Mouse (Mus musculus) MEL (cell line): Measurements from ENCODE around the gene Tpd52l2. TPM values are rescaled to one million over a fixed set of nuclear protein-coding genes. Genes with fewer than 3 reads are reported as not detected.

ENCODE experiments used
- DNase-seq: peaks from one replicate; pipeline ENCODE4 v3.0.0; 2011; ENCODE audit warnings: low read depth, low spot score
- H3K27ac ChIP-seq: 2 replicates; pipeline ENCODE4 v1.5.1; 2012; ENCODE audit warnings: low read depth, mild to moderate bottlenecking, control low read depth, low read length, moderate library complexity; ENCODE audit not compliant: control insufficient read depth
- H3K27me3 ChIP-seq, 2 experiments: fragments of 150-350 bp in 1 of 2; sonication (generic) in 1 of 2; 2 replicates each; pipeline ENCODE4 v1.6.1; 2012; ENCODE audit warnings: low read length in 2 of 2, mild to moderate bottlenecking in 2 of 2, improper control_type of control experiment in 1 of 2, moderate library complexity in 1 of 2; ENCODE audit not compliant: insufficient read depth in 2 of 2, control insufficient read depth in 1 of 2
- H3K36me3 ChIP-seq, 2 experiments: 2 replicates each; pipeline ENCODE4 v1.6.1; 2012 to 2014; ENCODE audit warnings: low read length in 2 of 2, improper control_type of control experiment in 1 of 2, inconsistent platforms in 1 of 2, mild to moderate bottlenecking in 1 of 2; ENCODE audit not compliant: insufficient read depth in 2 of 2, control insufficient read depth in 1 of 2
- H3K4me1 ChIP-seq, 2 experiments: fragments of 150-350 bp in 1 of 2; sonication (generic) in 1 of 2; 2 replicates each; pipeline ENCODE4 v1.6.1; 2012; ENCODE audit warnings: low read length in 2 of 2, improper control_type of control experiment in 1 of 2, mild to moderate bottlenecking in 1 of 2; ENCODE audit not compliant: insufficient read depth in 2 of 2, control insufficient read depth in 1 of 2
- H3K4me3 ChIP-seq, 2 experiments: fragments of 150-350 bp in 1 of 2; sonication (generic) in 1 of 2; 2 replicates each; pipeline ENCODE4 v1.5.1; 2012; ENCODE audit warnings: low read depth in 2 of 2, low read length in 2 of 2, mild to moderate bottlenecking in 2 of 2, moderate library complexity in 2 of 2, control low read depth in 1 of 2, improper control_type of control experiment in 1 of 2; ENCODE audit not compliant: control insufficient read depth in 1 of 2, insufficient read depth in 1 of 2
- H3K79me2 ChIP-seq: 2 replicates; pipeline ENCODE4 v1.6.1; 2012; ENCODE audit warnings: mild to moderate bottlenecking, low read length, moderate library complexity; ENCODE audit not compliant: control insufficient read depth, poor library complexity, insufficient read depth
- H3K9ac ChIP-seq: 2 replicates; pipeline ENCODE4 v1.6.1; 2012; ENCODE audit warnings: low read depth, mild to moderate bottlenecking, control low read depth, low read length, moderate library complexity; ENCODE audit not compliant: control insufficient read depth, poor library complexity, severe bottlenecking
- H3K9me3 ChIP-seq: fragments of 150-350 bp; sonication (generic); replicated peaks from 2 replicates; pipeline ENCODE4 v1.6.1; 2012; ENCODE audit warnings: mild to moderate bottlenecking, low read length, improper control_type of control experiment, moderate library complexity; ENCODE audit not compliant: insufficient read depth
- E2F4 ChIP-seq: IDR thresholded peaks from 2 replicates; pipeline ENCODE4 v1.6.1; 2011; ENCODE audit warnings: low read depth, low read length, improper control_type of control experiment, borderline replicate concordance
- ELF1 ChIP-seq: IDR thresholded peaks from 2 replicates; pipeline ENCODE4 v1.6.1; 2014; ENCODE audit warnings: low read depth, mild to moderate bottlenecking, inconsistent platforms, low read length, improper control_type of control experiment, moderate library complexity
- HCFC1 ChIP-seq: IDR thresholded peaks from 2 replicates; pipeline ENCODE4 v1.6.1; 2012; ENCODE audit warnings: low read depth, mild to moderate bottlenecking, inconsistent platforms, low read length, improper control_type of control experiment, moderate library complexity
- JUND ChIP-seq: IDR thresholded peaks from 2 replicates; pipeline ENCODE4 v1.6.1; 2011; ENCODE audit warnings: low read depth, mild to moderate bottlenecking, improper control_type of control experiment, low read length
- KAT2A ChIP-seq: conservative IDR thresholded peaks from 2 replicates; pipeline ENCODE4 v1.6.1; 2012; ENCODE audit warnings: low read depth, low read length, improper control_type of control experiment, inconsistent platforms
- MEF2A ChIP-seq: IDR thresholded peaks from 2 replicates; pipeline ENCODE4 v1.6.1; 2014; ENCODE audit warnings: low read depth, mild to moderate bottlenecking, inconsistent platforms, low read length, improper control_type of control experiment; ENCODE audit not compliant: poor library complexity, insufficient replicate concordance, severe bottlenecking; ENCODE audit errors: extremely low read depth
- POLR2AphosphoS5 ChIP-seq: IDR thresholded peaks from 2 replicates; pipeline ENCODE4 v1.6.1; 2012; ENCODE audit warnings: low read depth, borderline replicate concordance, mild to moderate bottlenecking, inconsistent platforms, low read length, moderate library complexity, mixed read lengths
- RCOR1 ChIP-seq: IDR thresholded peaks from 2 replicates; pipeline ENCODE4 v1.6.1; 2012; ENCODE audit warnings: low read depth, mild to moderate bottlenecking, inconsistent platforms, low read length, improper control_type of control experiment
- SMC3 ChIP-seq: IDR thresholded peaks from 2 replicates; pipeline ENCODE4 v1.6.1; 2011; ENCODE audit warnings: low read depth, low read length, improper control_type of control experiment
- TBP ChIP-seq: IDR thresholded peaks from 2 replicates; pipeline ENCODE4 v1.8.0; 2011; ENCODE audit warnings: low read depth, low read length, improper control_type of control experiment
- TCF12 ChIP-seq: IDR thresholded peaks from 2 replicates; pipeline ENCODE4 v1.6.1; 2014; ENCODE audit warnings: low read depth, mild to moderate bottlenecking, inconsistent platforms, low read length, improper control_type of control experiment, moderate library complexity
- USF2 ChIP-seq, 2 experiments: IDR thresholded peaks; 2 replicates each; pipeline ENCODE4 v1.6.1; 2011 to 2012; ENCODE audit warnings: improper control_type of control experiment in 2 of 2, low read length in 2 of 2, borderline replicate concordance in 1 of 2, inconsistent platforms in 1 of 2, low read depth in 1 of 2, mild to moderate bottlenecking in 1 of 2; ENCODE audit not compliant: insufficient read depth in 1 of 2
- ZKSCAN1 ChIP-seq: IDR thresholded peaks from 2 replicates; pipeline ENCODE4 v1.6.1; 2012; ENCODE audit warnings: low read depth, mild to moderate bottlenecking, inconsistent platforms, low read length, improper control_type of control experiment, moderate library complexity
- polyA plus RNA-seq, 2 experiments: library from polyadenylated mRNA; stranded (reverse) in 1 of 2; unstranded in 1 of 2; fragments of >175 nt in 1 of 2; fragments of >200 nt in 1 of 2; gene quantifications; 2 replicates each; pipeline versions ENCODE4 v1.2.1 to v1.2.4; 2012; ENCODE audit warnings: low replicate concordance in 2 of 2, low read depth in 1 of 2; ENCODE audit not compliant: insufficient read length in 2 of 2, insufficient read depth in 1 of 2, missing spikeins in 1 of 2
- total RNA-seq: library from RNA; depleted of rRNA; stranded (reverse); fragments of 300-350 nt; gene quantifications from 2 replicates; pipeline ENCODE4 v1.2.3, GENCODE M21; 2012

The Tpd52l2 gene
- total and polyA plus RNA-seq, 3 experiments, result 99.5 to 119 TPM; not detected in 1

GRCm38 (mm10) chr2:181455899-181456298 lies 41.0 kb upstream of the Tpd52l2 start:
- no peak overlapping the region for H3K9ac ChIP-seq
- no peaks in the 10 kb centered on the region for H3K9me3 ChIP-seq
- H3K36me3 ChIP-seq, result no peaks in the 10 kb centered on the region
- H3K79me2 ChIP-seq, result no peaks in the 10 kb centered on the region
- no peak for DNase-seq
- no peak for TF ChIP-seq POLR2AphosphoS5
- TF ChIP-seq ZKSCAN1, result no peak
- no peak for TF ChIP-seq E2F4
- no peak for TF ChIP-seq JUND
- no peak for TF ChIP-seq HCFC1
- TF ChIP-seq USF2 (IDR thresholded peaks at IDR 0.05; ENCODE audit: borderline replicate concordance in 1 of 2, insufficient read depth in 1 of 2, low read depth in 1 of 2, low read length in 2 of 2), result no peak
- TF ChIP-seq ELF1, result no peak
- no peak for TF ChIP-seq TBP
- TF ChIP-seq SMC3, result no peak
- no peak for TF ChIP-seq MEF2A
- TF ChIP-seq KAT2A, result no peak
- no peak for TF ChIP-seq TCF12
- no peak for TF ChIP-seq RCOR1
- H3K27me3 ChIP-seq, result peaks cover 11 to 18% of the 10 kb centered on the region in 2 experiments
- no peak overlapping the region for H3K4me3 ChIP-seq
- H3K4me1 ChIP-seq, result no peaks in the 10 kb centered on the region
- no peak overlapping the region for H3K27ac ChIP-seq

GRCm38 (mm10) chr2:181457831-181458230 lies 39.1 kb upstream of the Tpd52l2 start:
- H3K4me3 ChIP-seq, result no peak overlapping the region
- H3K36me3 ChIP-seq, result no peaks in the 10 kb centered on the region
- no peak overlapping the region for H3K9ac ChIP-seq
- no peak overlapping the region for H3K27ac ChIP-seq
- H3K9me3 ChIP-seq, result no peaks in the 10 kb centered on the region
- TF ChIP-seq KAT2A, result no peak
- H3K4me1 ChIP-seq, result no peaks in the 10 kb centered on the region
- no peaks in the 10 kb centered on the region for H3K79me2 ChIP-seq
- H3K27me3 ChIP-seq, result peaks cover 11 to 24% of the 10 kb centered on the region in 2 experiments
- no peak for DNase-seq
